Mouse (Mus musculus) brown adipose tissue, adult 24 weeks (tissue): Measurements from ENCODE around the gene Axin1. TPM values are rescaled to one million over a fixed set of nuclear protein-coding genes. Genes with fewer than 3 reads are reported as not detected.
"Not testable (repeated sequence)": the region's sequence is repeated elsewhere in the genome, so short reads cannot be mapped to it uniquely, and the experiment has no call there.

Experiments
- H3K27ac ChIP-seq: fragments of 200-500 bp; replicated peaks from 2 replicates; pipeline ENCODE4 v1.5.1; 2012; ENCODE audit warnings: low read depth, mild to moderate bottlenecking, low read length
- H3K4me1 ChIP-seq: fragments of 200-500 bp; 2 replicates; pipeline ENCODE4 v1.6.1; 2012; ENCODE audit warnings: low read length, mixed read lengths; ENCODE audit not compliant: control insufficient read depth, insufficient read depth, insufficient read length
- H3K4me3 ChIP-seq: fragments of 200-500 bp; 2 replicates; pipeline ENCODE4 v1.5.1; 2012; ENCODE audit warnings: low read depth, mild to moderate bottlenecking, low read length, moderate library complexity; ENCODE audit not compliant: insufficient read depth
- polyA plus RNA-seq: library from polyadenylated mRNA; stranded (reverse); fragments of >200 nt; gene quantifications from 2 replicates; pipeline ENCODE4 v1.2.4, GENCODE M21; 2012; ENCODE audit not compliant: missing spikeins, insufficient read depth, insufficient read length

Axin1 gene
- polyA plus RNA-seq, 1 experiment = 10.5 TPM

DNA sequence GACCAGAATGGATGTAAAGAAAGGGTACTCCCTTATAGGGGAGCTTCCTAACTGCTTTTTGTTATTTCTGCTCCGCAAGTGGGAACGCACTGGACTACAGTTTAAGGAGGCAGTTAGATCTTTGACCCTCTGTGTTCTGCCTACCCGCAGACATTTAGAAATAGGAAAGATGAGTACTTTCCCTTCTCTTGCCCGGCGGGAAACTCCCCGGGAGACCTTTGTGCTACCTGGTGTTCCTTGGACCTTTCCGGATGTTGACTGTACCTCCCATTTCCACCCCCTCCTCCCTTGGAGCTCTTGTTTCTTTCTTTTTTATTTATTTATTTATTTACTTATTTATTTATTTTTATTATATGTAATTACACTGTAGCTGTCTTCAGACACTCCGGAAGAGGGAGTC, 24.4 kb upstream of the Axin1 start:
- peak overlapping the region; percentile 54 for H3K4me3 ChIP-seq
- H3K27ac ChIP-seq = no peak overlapping the region
- peaks cover 3% of the 10 kb centered on the region; the same call in 1 of the 2 replicates for H3K4me1 ChIP-seq

DNA sequence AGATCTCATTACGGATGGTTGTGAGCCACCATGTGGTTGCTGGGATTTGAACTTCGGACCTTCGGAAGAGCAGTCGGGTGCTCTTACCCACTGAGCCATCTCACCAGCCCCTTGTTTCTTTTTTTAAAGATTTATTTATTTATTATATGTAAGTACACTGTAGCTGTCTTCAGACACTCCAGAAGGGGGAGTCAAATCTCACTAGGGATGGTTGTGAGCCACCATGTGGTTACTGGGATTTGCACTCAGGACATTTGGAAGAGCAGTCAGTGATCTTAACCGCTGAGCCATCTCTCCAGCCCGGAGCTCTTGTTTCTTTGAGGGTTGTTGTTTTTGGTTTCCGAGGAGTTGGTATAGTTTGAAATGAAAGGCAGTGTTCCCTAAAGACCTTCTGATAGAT, 24.0 kb upstream of the Axin1 start:
- H3K4me1 ChIP-seq, H3K4me3 ChIP-seq, H3K27ac ChIP-seq: not testable (repeated sequence)

DNA sequence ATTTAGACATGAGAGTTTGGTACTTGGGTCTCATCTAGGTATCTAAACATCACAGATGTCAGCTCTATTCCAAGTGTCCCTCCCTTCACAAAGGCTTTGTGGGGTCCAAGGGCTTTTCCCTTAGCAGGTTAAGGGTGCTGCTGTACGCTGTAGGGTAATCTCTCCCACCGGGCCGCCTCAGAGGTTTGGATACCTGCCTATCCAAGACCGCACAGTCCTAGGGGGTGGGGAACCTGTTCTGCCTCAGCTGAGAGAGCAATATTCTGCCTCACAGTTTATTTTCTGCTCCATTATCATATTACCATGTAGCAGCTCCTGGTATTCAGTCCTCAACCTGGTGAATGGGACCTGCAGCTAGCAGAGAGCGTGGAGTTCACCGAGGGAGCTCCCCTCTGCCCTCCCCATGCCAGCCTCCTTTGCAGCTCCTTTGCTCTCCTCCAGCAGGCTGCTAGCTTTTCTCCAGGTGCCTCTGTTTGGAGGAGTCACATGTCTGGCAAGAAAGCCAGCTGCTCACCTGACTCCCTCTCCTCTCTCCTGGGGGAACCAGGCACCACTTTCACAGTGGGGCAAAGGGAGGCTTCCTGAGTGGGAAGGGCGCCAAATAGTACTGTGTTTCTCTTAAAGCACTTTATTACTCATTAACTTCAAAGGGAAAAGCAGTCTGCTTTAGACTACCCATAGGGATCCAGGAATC, 23.1 kb upstream of the Axin1 start:
- peaks cover 3% of the 10 kb centered on the region; the same call in 1 of the 2 replicates for H3K4me1 ChIP-seq
- H3K27ac ChIP-seq = no peak overlapping the region
- H3K4me3 ChIP-seq = no peak overlapping the region

DNA sequence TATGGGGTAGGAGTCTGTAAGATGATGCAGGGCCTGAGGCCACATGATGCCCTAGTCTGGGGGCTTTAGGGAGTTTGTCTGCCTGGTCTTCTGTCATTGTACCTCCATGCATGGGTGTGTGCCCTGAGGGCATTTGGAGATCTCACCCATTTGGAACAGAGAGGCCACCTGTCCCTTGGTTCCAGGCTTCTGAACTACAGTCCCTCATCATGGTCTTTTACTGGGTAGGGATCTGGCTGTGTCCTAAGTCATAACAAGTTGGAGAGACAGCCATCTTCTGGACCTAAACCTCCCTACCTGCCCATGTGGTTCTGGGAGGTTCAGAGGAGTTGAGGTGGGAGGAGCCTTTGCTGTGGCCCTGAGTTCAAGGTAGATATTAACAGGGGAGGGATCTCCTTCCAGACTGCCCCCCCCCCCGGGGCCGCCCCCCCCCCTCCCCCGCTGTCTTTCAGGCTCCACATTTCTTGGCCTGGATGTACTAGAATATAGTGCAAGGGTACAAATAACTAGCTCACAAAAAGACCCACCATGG, 22.5 kb upstream of the Axin1 start:
- Histone ChIP-seq H3K27ac (no peak overlapping the region), H3K4me1 (peaks cover 3% of the 10 kb centered on the region; the same call in 1 of the 2 replicates), H3K4me3 (no peak overlapping the region)

DNA sequence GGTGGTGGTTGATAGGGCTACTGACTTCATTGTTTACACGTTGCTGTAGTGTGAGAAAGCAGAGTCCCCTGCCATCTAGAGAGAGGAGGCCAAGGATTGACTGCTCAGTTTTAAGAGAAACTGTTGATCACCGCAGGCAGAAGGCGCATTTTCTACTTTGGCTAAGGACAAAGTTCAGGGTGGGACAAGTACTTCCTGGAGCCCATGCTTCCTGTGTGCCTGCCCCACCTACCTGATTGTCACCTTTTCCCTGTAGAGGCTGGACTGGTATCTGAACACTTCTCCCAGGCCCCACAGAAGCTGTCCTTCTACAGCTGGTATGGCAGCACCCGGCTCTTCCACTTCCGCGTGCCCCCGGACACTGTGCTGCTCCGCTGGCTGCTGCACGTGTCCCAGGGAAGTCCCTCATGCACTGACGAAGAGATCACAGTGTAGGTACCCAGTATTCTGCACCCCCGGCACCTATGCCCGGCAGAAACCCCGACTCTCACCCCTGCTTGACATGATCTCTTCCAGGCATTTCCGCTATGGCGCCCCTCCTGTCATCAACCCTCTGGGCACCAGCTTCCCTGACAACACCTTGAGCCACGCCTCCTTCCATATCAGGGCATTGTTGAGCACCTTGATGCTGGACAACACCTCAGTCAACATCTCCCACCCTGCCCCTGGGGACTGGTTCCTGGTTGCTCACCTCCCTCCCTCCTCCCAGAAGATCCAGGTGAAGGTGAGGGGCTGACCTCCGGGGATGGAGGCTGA, 21.8 kb upstream of the Axin1 start:
- no peak overlapping the region for H3K4me3 ChIP-seq
- peaks cover 3% of the 10 kb centered on the region; the same call in 1 of the 2 replicates for H3K4me1 ChIP-seq
- no peak overlapping the region for H3K27ac ChIP-seq

DNA sequence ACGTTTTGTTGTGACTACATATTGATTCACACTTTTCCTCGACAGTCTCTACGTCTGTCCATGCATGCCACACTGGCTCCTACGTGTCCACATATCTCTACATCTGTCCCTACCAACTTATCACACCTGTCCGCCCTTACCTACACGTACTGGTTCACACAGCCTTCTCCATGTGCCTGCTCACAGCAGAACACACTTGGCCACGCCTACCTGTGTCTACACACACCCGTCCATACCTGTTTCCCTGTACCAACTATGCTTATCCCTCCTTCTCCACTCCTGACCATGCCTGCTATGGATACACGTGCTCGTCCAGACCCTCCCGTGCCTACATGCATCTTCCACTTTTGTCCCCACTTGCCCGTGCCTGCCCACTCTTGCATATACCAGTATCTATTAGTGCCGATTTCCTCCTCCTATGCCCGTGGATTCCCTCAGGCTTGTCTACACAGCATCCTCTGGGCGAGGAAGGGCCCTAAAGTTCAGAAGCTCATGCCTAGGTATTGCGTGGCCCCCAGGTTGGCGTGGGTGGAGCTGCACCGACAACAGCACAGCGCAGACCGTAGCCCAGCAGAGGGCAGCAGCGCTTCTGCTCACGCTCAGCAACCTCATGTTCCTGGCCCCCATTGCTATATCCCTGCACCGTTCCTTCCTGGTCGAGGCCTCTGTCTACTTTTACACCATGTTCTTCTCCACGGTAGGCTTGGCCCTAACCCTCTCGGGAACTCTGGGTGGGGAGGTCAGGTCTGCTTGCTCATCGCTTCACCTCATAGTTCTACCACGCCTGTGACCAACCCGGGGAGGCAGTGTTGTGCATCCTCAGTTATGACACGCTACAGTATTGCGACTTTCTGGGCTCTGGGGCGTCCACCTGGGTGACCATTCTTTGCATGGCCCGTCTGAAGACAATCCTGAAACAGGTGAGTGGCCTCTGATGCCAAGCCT, 18.4 kb upstream of the Axin1 start:
- no peak overlapping the region for H3K4me3 ChIP-seq
- H3K27ac ChIP-seq = no peak overlapping the region
- peaks cover 7% of the 10 kb centered on the region; the same call in 1 of the 2 replicates for H3K4me1 ChIP-seq

DNA sequence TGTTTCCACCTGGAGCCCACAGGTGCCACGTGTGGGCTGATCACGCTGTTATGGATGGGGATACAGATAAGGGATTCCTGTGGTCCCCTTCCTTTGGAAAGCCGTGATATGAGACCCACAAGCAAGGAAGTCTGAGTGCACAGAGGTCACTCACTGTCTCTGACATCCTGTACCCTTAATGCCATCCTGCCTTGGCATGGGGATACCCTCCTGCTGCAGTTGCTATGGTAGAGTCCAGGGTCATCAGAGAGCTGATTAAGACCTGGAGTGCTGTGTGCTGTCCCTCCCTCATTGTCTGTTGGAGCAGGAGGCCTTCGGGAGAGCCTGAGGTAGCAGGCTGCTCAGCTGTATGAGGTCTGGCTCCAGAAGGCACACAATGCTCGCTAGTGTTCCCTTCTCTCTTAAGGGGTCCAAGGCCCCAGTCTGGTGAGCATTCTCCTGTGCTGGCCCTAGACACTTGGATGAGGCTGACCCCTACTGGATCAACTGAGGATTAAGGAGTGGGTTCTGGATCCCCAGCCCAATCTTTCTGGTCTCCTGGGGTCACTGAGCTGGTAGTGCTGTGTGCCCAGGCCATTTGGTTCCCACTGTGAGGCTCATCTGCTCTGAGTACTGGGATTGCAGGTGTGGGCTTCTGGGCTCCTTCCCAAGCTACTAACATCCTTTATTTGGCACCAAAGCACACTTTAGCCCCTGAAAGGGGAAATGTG, 15.9 kb upstream of the Axin1 start:
- H3K4me3 ChIP-seq = no peak overlapping the region
- no peak overlapping the region for H3K27ac ChIP-seq
- peaks cover 7% of the 10 kb centered on the region; the same call in 1 of the 2 replicates for H3K4me1 ChIP-seq

DNA sequence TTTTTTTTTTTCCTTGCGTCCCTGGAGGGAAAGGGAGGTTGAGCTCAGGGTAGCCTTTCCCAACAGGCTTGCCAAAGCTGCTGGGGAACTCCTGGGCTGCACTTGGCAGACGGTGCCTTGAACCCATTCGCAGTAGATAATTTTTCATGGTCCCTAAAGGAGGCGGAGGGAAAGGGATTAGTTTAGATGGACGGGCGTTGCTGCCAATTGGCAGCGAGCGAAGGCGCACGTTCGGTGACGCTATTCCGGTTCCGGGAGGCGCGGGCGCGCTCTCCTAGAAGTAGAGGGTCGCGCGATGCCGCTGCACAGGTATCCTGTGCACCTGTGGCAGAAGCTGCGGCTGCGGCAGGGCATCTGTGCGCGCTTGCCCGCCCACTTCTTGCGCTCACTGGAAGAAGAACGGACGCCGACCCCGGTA, 15.2 kb upstream of the Axin1 start, which contains the start of gene Mrpl28:
Gene Mrpl28 (plus strand): TSS at position 234 of the 418 bp plus-strand sequence.
- Histone ChIP-seq H3K4me1 (peaks cover 7% of the 10 kb centered on the region; the same call in 1 of the 2 replicates), H3K27ac (peak within 1 kb of the TSS; percentile 35; the same call in 1 of the 2 replicates), H3K4me3 (peak within 1 kb of the TSS; percentile 89)

DNA sequence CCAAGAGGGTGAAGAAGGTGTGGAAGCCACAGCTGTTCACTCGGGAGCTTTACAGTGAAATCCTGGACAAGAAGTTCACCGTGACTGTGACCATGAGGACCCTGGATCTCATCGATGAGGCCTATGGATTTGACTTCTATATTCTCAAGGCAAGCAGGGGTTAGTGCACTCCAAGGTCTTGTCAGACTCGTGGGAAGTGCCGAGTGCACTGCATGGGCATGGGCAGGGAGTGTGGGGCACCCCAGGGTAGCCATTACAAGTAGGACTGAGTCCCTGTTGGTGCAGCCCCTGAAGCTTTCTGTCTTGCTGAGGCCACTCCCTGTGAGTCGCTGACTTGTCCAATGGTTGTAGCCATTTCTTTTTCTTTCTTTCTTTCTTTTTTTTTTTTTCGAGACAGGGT, 13.9 kb upstream of the Axin1 start:
- peaks cover 7% of the 10 kb centered on the region; the same call in 1 of the 2 replicates for H3K4me1 ChIP-seq
- peak overlapping the region; percentile 89 for H3K4me3 ChIP-seq

DNA sequence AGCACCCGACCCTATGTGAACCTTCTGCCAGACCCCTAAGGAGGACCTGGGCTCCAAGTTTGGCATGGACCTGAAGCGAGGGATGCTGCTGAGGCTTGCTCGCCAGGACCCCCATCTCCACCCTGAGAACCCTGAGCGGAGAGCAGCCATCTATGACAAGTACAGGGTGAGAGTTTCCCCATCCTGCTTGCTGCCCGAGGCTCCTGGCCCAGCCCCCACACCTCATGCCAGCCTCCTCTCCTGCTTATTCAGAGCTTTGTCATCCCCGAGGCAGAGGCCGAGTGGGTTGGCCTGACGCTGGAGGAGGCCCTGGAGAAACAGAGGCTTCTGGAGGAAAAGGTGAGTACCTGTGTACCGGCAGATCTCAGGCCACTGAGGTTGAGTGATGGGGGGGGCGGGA, 13.3 kb upstream of the Axin1 start:
- Histone ChIP-seq H3K27ac (no peak overlapping the region), H3K4me3 (no peak overlapping the region; the same call in 1 of the 2 replicates), H3K4me1 (peaks cover 7% of the 10 kb centered on the region; the same call in 1 of the 2 replicates)

More for the DNA sequence above, 13.9 kb upstream of the Axin1 start:
- no peak overlapping the region for H3K27ac ChIP-seq

DNA sequence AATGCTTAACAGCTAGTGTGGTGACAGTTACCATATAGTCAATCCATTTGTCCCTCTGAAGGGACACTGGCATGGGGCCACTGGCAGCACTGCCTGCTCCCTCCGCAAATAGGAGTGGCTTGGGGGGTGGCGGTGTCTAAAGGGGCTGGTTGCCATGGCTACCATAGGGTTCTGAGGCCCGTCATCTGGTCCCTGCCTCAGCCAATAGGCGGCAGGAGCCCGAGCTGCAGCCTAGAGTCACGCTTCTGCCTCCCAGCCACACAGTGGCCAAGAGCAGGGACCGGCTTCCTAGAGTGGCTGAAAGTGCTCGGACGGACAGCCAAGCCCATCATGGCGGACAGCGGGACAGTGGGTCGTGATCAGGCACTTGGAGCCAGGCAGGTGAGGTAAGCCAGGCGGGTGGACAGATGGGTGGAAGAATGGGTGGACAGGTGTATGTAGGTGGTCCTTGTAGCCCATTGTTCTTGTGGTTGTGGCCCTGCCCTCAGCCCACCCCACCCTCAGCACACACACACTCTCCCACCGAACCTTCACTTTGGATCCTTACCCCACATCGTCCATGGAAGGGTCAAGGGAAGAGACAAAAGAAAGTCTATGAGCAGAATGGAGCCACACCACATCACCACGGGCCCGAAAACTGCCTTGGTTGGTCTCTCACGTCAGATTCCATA, 7.3 kb upstream of the Axin1 start:
- Histone ChIP-seq H3K4me1 (no peaks in the 10 kb centered on the region), H3K27ac (no peak overlapping the region), H3K4me3 (no peak overlapping the region)

DNA sequence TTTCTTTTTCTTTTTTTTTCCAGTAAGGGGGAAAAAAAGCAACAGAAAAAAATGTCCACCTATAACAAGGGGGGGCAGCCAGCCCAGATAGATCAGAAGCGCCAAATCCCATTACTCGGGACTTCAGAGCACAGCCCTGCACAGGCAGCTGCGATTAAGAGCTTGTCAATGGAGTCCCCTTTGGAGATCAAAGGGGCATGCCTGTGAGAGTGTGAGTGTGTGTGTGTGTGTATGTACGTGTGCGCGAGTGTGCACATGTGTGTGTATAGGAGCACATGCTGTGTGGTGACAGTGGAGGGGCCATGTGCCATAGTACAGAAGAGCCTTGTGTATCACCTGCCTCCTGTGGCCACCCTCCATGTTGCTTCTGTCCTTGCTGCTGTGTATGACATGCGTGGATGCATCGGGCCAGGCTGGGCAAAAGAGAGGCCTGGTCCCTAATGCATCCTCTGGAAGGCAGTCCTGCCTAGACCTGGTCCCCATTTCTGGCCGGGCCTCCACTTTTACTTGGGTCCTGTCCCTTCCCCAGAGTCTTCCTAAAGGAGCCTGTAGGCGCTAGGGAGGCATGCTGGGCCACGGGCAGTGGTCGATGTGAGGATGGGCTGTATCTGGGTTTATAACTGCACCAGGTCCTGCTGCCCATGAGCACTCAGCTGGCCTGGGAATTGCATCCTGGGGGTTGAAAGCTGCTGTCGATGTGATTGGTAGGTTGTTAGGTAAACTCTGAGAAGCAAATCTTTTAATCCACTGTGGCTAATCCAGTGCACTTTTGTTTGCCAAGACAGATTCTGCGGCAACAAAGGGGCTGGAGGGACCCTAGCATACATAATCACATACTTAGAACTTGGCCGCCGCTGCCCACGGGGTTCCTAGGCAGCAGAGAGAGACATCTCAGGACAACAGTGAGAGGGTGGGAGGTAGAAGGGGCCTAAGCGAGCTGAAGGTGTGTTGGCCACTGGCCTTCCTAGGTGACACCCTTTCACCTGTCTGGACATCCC, 6.3 kb upstream of the Axin1 start:
- H3K4me3 ChIP-seq = no peak overlapping the region
- no peak overlapping the region for H3K27ac ChIP-seq
- no peaks in the 10 kb centered on the region for H3K4me1 ChIP-seq
